Comparison of ENCODE assay signal across 21 mouse cellular contexts in the genomic region with DNA sequence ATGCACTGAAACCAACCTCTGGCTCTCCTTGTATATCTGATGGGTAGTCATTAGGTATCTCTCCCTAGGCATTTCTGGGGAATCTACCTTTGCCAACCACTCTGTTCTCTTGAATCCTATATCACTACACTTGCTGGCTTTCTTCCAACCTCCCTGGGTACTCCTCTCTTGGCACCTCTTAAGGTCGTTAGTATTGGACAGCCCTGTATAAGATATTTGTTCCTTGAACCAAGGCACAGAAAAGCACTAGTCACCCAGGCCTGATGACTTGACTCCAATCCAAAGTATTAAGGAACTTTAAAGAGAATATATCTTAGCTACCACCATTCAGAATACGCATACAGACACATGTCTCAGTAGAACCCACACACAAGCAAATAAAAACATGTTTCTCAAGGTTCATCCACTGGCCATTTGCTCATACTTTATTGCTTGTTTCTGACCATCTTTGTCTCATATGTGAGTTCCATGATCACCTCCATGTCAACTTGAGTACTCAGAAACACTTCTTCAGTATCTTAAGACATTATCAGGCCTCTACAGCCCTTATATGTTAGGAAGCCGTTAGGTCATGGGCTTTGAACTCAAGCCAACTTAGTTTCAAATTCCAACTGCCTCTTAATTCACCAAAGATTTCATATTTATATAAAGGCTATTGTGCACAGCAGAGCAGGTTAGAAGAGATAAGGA. TPM values are rescaled to one million over a fixed set of nuclear protein-coding genes. Genes with fewer than 3 reads are reported as not detected.
DNase-seq lines count a peak whose midpoint lies in the region; ATAC-seq and TF ChIP-seq lines count a peak whose summit lies in the region.
"Had no signal": no experiment of that assay in that cellular context is flagged by ENCODE, and none has a peak within 500 bp of the region (broad histone marks: within the 10 kb centered on the region; RNA-seq: fewer than 3 reads in every experiment).

No protein-coding gene starts in this region.

- H3K27ac ChIP-seq in MEL (ENCODE audit: control insufficient read depth, low read depth, low read length): peak overlapping the region; percentile 98
- H3K27ac ChIP-seq in hindbrain, embryonic 13.5 days: no peak overlapping the region
- H3K27ac ChIP-seq: forebrain, embryonic 12.5 days; forebrain, embryonic 15.5 days; hindbrain, embryonic 10.5 days; hindbrain, embryonic 14.5 days; hindbrain, postnatal 0 days had no signal

- no peak overlapping the region for H3K4me2 ChIP-seq in hindbrain, embryonic 13.5 days
- H3K4me2 ChIP-seq: forebrain, embryonic 12.5 days; forebrain, embryonic 15.5 days; heart, embryonic 11.5 days; hindbrain, embryonic 14.5 days had no signal

- 0 out of 4 replicates have a peak overlapping the region, but pooled peaks of 1 of the 2 experiments have one; percentile 4 for H3K4me3 ChIP-seq in MEL (ENCODE audit: control insufficient read depth in 1 of 2, insufficient read depth in 1 of 2, low read depth in 2 of 2, low read length in 2 of 2)
- H3K4me3 ChIP-seq in hindbrain, embryonic 13.5 days: no peak overlapping the region
- H3K4me3 ChIP-seq: forebrain, embryonic 12.5 days; forebrain, embryonic 15.5 days; hindbrain, embryonic 10.5 days had no signal

- peaks cover 0 to 65% of the 10 kb centered on the region in 2 experiments; a peak in 3 of 4 replicates for H3K36me3 ChIP-seq in MEL (ENCODE audit: control insufficient read depth in 1 of 2, insufficient read depth in 2 of 2, low read length in 2 of 2)
- H3K36me3 ChIP-seq in hindbrain, embryonic 13.5 days: no peaks in the 10 kb centered on the region
- H3K36me3 ChIP-seq: forebrain, embryonic 12.5 days; forebrain, embryonic 15.5 days; hindbrain, embryonic 10.5 days had no signal

- no peak for TF ChIP-seq RAD21 in MEL (IDR thresholded peaks at IDR 0.05; ENCODE audit: low read depth, low read length)

- peak; percentile 100 for TF ChIP-seq EP300 in MEL (IDR thresholded peaks at IDR 0.05; ENCODE audit: low read depth in 1 of 2, low read length in 2 of 2)

- peak; percentile 62 for ATAC-seq in erythroblast, adult 5-6 weeks (replicated peaks; ENCODE audit: low FRiP score, poor library complexity, severe bottlenecking)
- ATAC-seq in megakaryocyte-erythroid progenitor cell, adult 5-6 weeks (replicated peaks; ENCODE audit: low FRiP score, low TSS enrichment, poor library complexity, severe bottlenecking): peak; percentile 69
- no peak for ATAC-seq in hindbrain, embryonic 13.5 days (ENCODE audit: low FRiP score)
- ATAC-seq: forebrain, embryonic 15.5 days; hindbrain, postnatal 0 days; inflammation-experienced regulatory T-cells, adult 6 months had no signal

- no peaks in the 10 kb centered on the region for H3K27me3 ChIP-seq in MEL (ENCODE audit: control insufficient read depth in 1 of 2, insufficient read depth in 2 of 2, low read length in 2 of 2)
- no peaks in the 10 kb centered on the region for H3K27me3 ChIP-seq in hindbrain, embryonic 13.5 days
- H3K27me3 ChIP-seq: forebrain, embryonic 12.5 days; forebrain, embryonic 15.5 days had no signal

- intact Hi-C loops in heart, postnatal 36 days (cut with DNase I): no loop called here

- H3K9me3 ChIP-seq in MEL (replicated peaks; ENCODE audit: insufficient read depth, low read length): no peaks in the 10 kb centered on the region
- no peaks in the 10 kb centered on the region for H3K9me3 ChIP-seq in hindbrain, embryonic 13.5 days
- H3K9me3 ChIP-seq: forebrain, embryonic 12.5 days; forebrain, embryonic 15.5 days; hindbrain, embryonic 10.5 days had no signal

- 91% methylated on average over 3 of the region's 3 CpGs for WGBS in hindbrain, embryonic 13.5 days

- no peak; a peak in 1 of 4 replicates for TF ChIP-seq POLR2A in MEL (IDR thresholded peaks at IDR 0.05; ENCODE audit: control insufficient read depth in 1 of 2, insufficient read depth in 1 of 2, low read depth in 1 of 2, low read length in 2 of 2, poor library complexity in 1 of 2)

- TF ChIP-seq CTCF in MEL (IDR thresholded peaks at IDR 0.05 in 2 of 3, conservative IDR thresholded peaks at IDR 0.05 in 1 of 3; ENCODE audit: control insufficient read depth in 1 of 3, insufficient read depth in 1 of 3, low read depth in 2 of 3, low read length in 3 of 3, poor library complexity in 1 of 3, severe bottlenecking in 1 of 3): no peak

- peak; percentile 44 for DNase-seq in heart, adult 11 months
- DNase-seq in heart, postnatal 36 days: no peak
- peak; percentile 95 for DNase-seq in MEL (ENCODE audit: low read depth, low spot score)
- DNase-seq in kidney, postnatal 25 days: no peak
- DNase-seq: adrenal gland, adult 2 months; adrenal gland, postnatal 14 days; cerebellum, adult 11-12 months; cerebellum, adult 8-10 months; cerebellum, postnatal 36 days; gastrocnemius, postnatal 10 days; gastrocnemius, postnatal 36 days had no signal

- H3K9ac ChIP-seq in MEL (ENCODE audit: control insufficient read depth, low read depth, low read length, poor library complexity, severe bottlenecking): peak overlapping the region; percentile 45
- H3K9ac ChIP-seq in hindbrain, embryonic 13.5 days: no peak overlapping the region
- H3K9ac ChIP-seq: forebrain, embryonic 12.5 days; forebrain, embryonic 15.5 days; hindbrain, embryonic 14.5 days had no signal

- H3K4me1 ChIP-seq in MEL (ENCODE audit: control insufficient read depth in 1 of 2, insufficient read depth in 2 of 2, low read length in 2 of 2): peaks cover 43 to 47% of the 10 kb centered on the region in 2 experiments
- no peaks in the 10 kb centered on the region for H3K4me1 ChIP-seq in hindbrain, embryonic 13.5 days (replicated peaks)
- H3K4me1 ChIP-seq: forebrain, embryonic 12.5 days; forebrain, embryonic 15.5 days; hindbrain, embryonic 10.5 days had no signal

- H3K79me2 ChIP-seq in MEL (ENCODE audit: control insufficient read depth, insufficient read depth, low read length, poor library complexity): peaks cover 19% of the 10 kb centered on the region

TF ChIP-seq in MEL, 35 proteins besides CTCF, POLR2A, EP300 and RAD21 (continues in another document):
- TF ChIP-seq MXI1 (IDR thresholded peaks at IDR 0.05; ENCODE audit: low read depth, low read length) (peak; percentile 73), UBTF (IDR thresholded peaks at IDR 0.05; ENCODE audit: borderline replicate concordance, insufficient read depth, low read depth, low read length) (no peak), USF1 (IDR thresholded peaks at IDR 0.05; ENCODE audit: low read depth, low read length) (no peak; the same call in 1 of the 2 replicates), ZMIZ1 (IDR thresholded peaks at IDR 0.05; ENCODE audit: low read depth, low read length) (0 out of 2 replicates have a peak, but pooled peaks have one; percentile 73), ZKSCAN1 (IDR thresholded peaks at IDR 0.05; ENCODE audit: low read depth, low read length) (no peak), GABPA (IDR thresholded peaks at IDR 0.05; ENCODE audit: low read depth, low read length) (no peak), NELFE (IDR thresholded peaks at IDR 0.05; ENCODE audit: low read depth, low read length) (no peak), KAT2A (conservative IDR thresholded peaks at IDR 0.05; ENCODE audit: low read depth, low read length) (peak; percentile 37; the same call in 1 of the 2 replicates), JUND (IDR thresholded peaks at IDR 0.05; ENCODE audit: low read depth, low read length) (peak; percentile 67; the same call in 1 of the 2 replicates), MAFK (IDR thresholded peaks at IDR 0.05; ENCODE audit: borderline replicate concordance, low read depth, low read length) (peak; percentile 64; the same call in 1 of the 2 replicates), GATA1 (IDR thresholded peaks at IDR 0.05; ENCODE audit: low read depth, low read length) (peak; percentile 97), E2F4 (IDR thresholded peaks at IDR 0.05; ENCODE audit: borderline replicate concordance, low read depth, low read length) (no peak), MAX (IDR thresholded peaks at IDR 0.05; ENCODE audit: low read length) (peak; percentile 38; the same call in 1 of the 2 replicates), USF2 (IDR thresholded peaks at IDR 0.05; ENCODE audit: borderline replicate concordance in 1 of 2, insufficient read depth in 1 of 2, low read depth in 1 of 2, low read length in 2 of 2) (no peak), ZNF384 (IDR thresholded peaks at IDR 0.05; ENCODE audit: low read depth, low read length) (peak; percentile 11; the same call in 1 of the 2 replicates), SMC3 (IDR thresholded peaks at IDR 0.05; ENCODE audit: low read depth, low read length) (no peak), ELF1 (IDR thresholded peaks at IDR 0.05; ENCODE audit: low read depth, low read length) (no peak), CHD2 (IDR thresholded peaks at IDR 0.05; ENCODE audit: low read length) (peak; percentile 55; the same call in 1 of the 2 replicates), POLR2AphosphoS2 (IDR thresholded peaks at IDR 0.05; ENCODE audit: low read length) (peak; percentile 88), RCOR1 (IDR thresholded peaks at IDR 0.05; ENCODE audit: low read depth, low read length) (peak; percentile 91), SIN3A (IDR thresholded peaks at IDR 0.05; ENCODE audit: low read length) (peak; percentile 97)

RNA-seq across cellular contexts. Expression of a gene that starts 18.4 kb away (rescaled TPM):
- 10 to 100 TPM in 1 of 2 experiments, 1 to 10 TPM in 1; 9.4 to 10.2 TPM for total RNA-seq in heart, postnatal 36 days (2021)
- 15.9 and 20.2 TPM in 2 replicates for total RNA-seq in MEL (2012; rRNA removed)
- polyA plus RNA-seq in MEL (2012; ENCODE audit: insufficient read depth in 1 of 2, insufficient read length in 2 of 2, low read depth in 1 of 2, low replicate concordance in 2 of 2, missing spikeins in 1 of 2): 10 to 100 TPM; 41.7 to 81.1 TPM
- 64.4 and 69.2 TPM in 2 replicates for total RNA-seq in erythroblast, adult 5-6 weeks (2015; ENCODE audit: low replicate concordance)
- total RNA-seq in erythroblast, adult 5-6 weeks (2017; ENCODE audit: low replicate concordance): 74.5 and 89.8 TPM in 2 replicates
- 58.6 and 71.5 TPM in 2 replicates for total RNA-seq in megakaryocyte-erythroid progenitor cell, adult 5-6 weeks (2014; fragmentation: Nextera tagmentation)
- total RNA-seq in megakaryocyte-erythroid progenitor cell, adult 5-6 weeks (2017): 15.3 and 23.4 TPM in 2 replicates
- 2.2 and 2.4 TPM in 2 replicates for polyA plus RNA-seq in hindbrain, embryonic 13.5 days (2015; fragmentation: Nextera tagmentation; extraction: Ambion mirVana)

RNA-seq across cellular contexts. Expression of a gene that starts 48.5 kb away (rescaled TPM):
- 10 to 100 TPM; 14.9 to 18.3 TPM for total RNA-seq in heart, postnatal 36 days (2021)
- 21.5 and 23.3 TPM in 2 replicates for total RNA-seq in MEL (2012; rRNA removed)
- 10 to 100 TPM in 1 of 2 experiments, not detected in 1; 33.5 TPM for polyA plus RNA-seq in MEL (2012; ENCODE audit: insufficient read depth in 1 of 2, insufficient read length in 2 of 2, low read depth in 1 of 2, low replicate concordance in 2 of 2, missing spikeins in 1 of 2)
- total RNA-seq in erythroblast, adult 5-6 weeks (2015; ENCODE audit: low replicate concordance): not detected in 2 replicates
- total RNA-seq in erythroblast, adult 5-6 weeks (2017; ENCODE audit: low replicate concordance): not detected in 2 replicates
- 8.9 and 11.2 TPM in 2 replicates for total RNA-seq in megakaryocyte-erythroid progenitor cell, adult 5-6 weeks (2014; fragmentation: Nextera tagmentation)
- 2.1 and 4.2 TPM in 2 replicates for total RNA-seq in megakaryocyte-erythroid progenitor cell, adult 5-6 weeks (2017)
- 32.7 and 33.5 TPM in 2 replicates for polyA plus RNA-seq in hindbrain, embryonic 13.5 days (2015; fragmentation: Nextera tagmentation; extraction: Ambion mirVana)

Comparison
In these comparisons a context has a peak if more than half of its experiments do, and no peak if none do; other contexts are left out.
1. DNase-seq: peak in heart, adult 11 months (single experiment) and MEL (single experiment); none in heart, postnatal 36 days (0 of 2) and kidney, postnatal 25 days (0 of 2).